Mouse (Mus musculus): ENCODE results near the gene Ldlr.

Gene Ldlr

GRCm38 (mm10) chr9:21726218-21726975 is 3.1 kb downstream of the Ldlr start:
- no peak for DNase-seq

- DNase-seq = no peak
These were observed 5.1 kb downstream of the Ldlr start for GRCm38 (mm10) chr9:21728261-21728832.

GRCm38 (mm10) chr9:21729264-21729663 is 6.0 kb downstream of the Ldlr start:
- DNase-seq = no peak

GRCm38 (mm10) chr9:21732288-21732687 is 9.0 kb downstream of the Ldlr start:
- no peak for DNase-seq

GRCm38 (mm10) chr9:21733446-21733845 is 10.2 kb downstream of the Ldlr start:
- DNase-seq = no peak

GRCm38 (mm10) chr9:21733989-21734388 is 10.7 kb downstream of the Ldlr start:
- no peak for DNase-seq

- DNase-seq = no peak
These were observed 11.8 kb downstream of the Ldlr start for GRCm38 (mm10) chr9:21735126-21735525.

GRCm38 (mm10) chr9:21736580-21736979 is 13.3 kb downstream of the Ldlr start:
- DNase-seq = peak; percentile 68

GRCm38 (mm10) chr9:21737188-21737587 is 13.9 kb downstream of the Ldlr start:
- DNase-seq = no peak

- no peak for DNase-seq
These were observed 15.5 kb downstream of the Ldlr start for GRCm38 (mm10) chr9:21738776-21739175.

GRCm38 (mm10) chr9:21740427-21740826 is 17.1 kb downstream of the Ldlr start:
- DNase-seq = no peak

GRCm38 (mm10) chr9:21741514-21741913 is 18.2 kb downstream of the Ldlr start:
- no peak for DNase-seq

- DNase-seq = no peak
These were observed 24.0 kb downstream of the Ldlr start for GRCm38 (mm10) chr9:21747238-21747774.

- peak; percentile 87 for DNase-seq
These were observed 24.8 kb downstream of the Ldlr start for GRCm38 (mm10) chr9:21748033-21748432.

GRCm38 (mm10) chr9:21748491-21748890 is 25.2 kb downstream of the Ldlr start:
- no peak for DNase-seq

- no peak for DNase-seq
These were observed 26.3 kb downstream of the Ldlr start for GRCm38 (mm10) chr9:21749382-21750118.

- DNase-seq = no peak
These were observed 27.1 kb downstream of the Ldlr start for GRCm38 (mm10) chr9:21750370-21750769.

GRCm38 (mm10) chr9:21751347-21751746 is 28.1 kb downstream of the Ldlr start:
- DNase-seq = peak; percentile 82

- DNase-seq = peak; percentile 78
These were observed 29.0 kb downstream of the Ldlr start for GRCm38 (mm10) chr9:21752252-21752792.

- peak; percentile 91 for DNase-seq
These were observed 30.7 kb downstream of the Ldlr start for GRCm38 (mm10) chr9:21754003-21754402.

GRCm38 (mm10) chr9:21754516-21755321 is 31.4 kb downstream of the Ldlr start:
- DNase-seq = no peak

Data from lung, postnatal 10 days (tissue).